Mouse (Mus musculus): Measurements from ENCODE around the gene Ndufaf1.
"Not testable (repeated sequence)": the region's sequence is repeated elsewhere in the genome, so short reads cannot be mapped to it uniquely, and the experiment has no call there.

The Ndufaf1 gene

DNA sequence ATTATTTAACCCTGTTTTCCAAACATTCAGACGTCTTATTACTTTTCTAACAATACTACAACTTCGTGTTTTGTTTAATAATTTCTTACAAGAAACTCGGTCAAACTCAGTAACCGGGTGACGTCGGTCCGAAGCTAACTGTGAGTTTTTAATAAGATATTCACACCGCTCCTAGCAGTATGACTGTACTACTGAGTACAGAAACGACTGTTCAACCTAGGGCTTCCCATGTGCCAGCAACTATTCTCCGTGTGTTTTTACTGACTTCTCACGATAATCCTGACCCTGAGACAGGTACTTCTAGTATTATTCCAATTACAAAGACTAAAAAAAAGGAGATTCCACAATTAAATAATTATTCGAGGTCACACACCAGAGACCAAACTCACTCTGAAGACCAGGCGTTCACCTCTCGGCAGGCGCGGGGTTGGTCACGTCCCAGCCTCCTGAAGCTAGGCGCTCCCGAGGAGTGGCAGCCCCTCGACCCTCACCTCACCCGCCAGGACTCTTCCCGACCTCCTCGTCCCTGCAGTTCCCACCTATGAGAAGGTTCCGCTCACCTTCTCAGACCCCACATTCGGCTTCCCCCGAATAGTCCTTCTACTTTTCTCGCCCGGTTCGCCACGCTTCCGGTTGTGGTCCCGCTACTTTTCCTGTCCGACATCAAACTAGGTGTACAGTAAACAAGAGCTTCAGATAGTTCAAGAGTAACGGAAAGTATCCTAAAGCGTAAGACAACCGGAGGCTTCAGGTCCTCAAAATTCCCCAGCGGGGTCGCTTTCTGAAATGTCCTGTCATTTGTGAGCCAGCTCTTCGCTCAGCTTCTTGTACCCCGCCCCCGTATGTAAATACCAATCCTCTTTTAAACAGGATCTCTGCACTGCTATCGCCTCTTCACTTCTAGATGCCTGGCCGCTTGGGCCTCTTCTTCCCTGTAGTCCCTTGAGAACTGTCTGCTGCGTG lies at the start of gene Ndufaf1:
Gene Ndufaf1 (minus strand): TSS at position 608 of the 963 bp plus-strand sequence.
- peak; percentile 79 to 81 for DNase-seq (ENCODE audit: low spot score in 2 of 2)

DNA sequence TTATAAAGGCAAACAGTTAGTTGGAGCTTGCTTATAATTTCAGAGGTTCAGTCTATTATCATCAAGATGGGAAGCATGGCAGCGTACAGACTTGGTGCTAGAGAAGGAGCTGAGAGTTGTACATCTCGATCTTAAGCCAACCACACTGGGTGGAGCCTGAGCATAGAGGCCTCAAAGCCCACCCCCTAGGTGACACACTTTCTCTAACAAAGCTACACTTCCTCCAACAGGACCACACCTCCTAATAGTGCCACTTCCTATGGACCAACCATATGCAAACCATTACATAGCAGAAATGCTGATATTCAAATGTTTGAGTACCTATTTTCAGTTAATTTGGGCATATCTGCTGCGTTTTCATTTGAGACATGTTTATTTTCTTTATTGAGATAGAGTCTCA lies 47.4 kb upstream of the Ndufaf1 start:
- no peak for DNase-seq (ENCODE audit: low spot score in 2 of 2)

DNA sequence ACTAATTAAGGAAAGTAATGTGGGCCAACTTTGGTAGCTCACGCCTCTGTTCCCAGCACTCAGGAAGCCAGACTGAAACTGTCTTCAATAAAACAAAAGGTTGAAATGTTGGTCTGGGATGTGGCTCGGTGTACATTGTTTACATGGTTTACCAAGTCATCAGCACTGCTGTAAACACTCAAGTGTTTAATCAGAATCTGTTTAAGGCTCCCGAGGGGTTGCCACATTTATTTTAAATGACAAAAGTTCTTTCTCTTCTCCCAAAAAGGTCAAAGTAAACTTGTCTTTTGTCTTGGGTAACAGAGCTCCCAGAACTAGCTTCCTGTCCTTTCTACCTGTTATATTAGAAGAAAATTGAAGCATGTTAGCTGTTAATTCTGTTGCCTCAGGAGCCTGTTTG lies 45.0 kb upstream of the Ndufaf1 start:
- DNase-seq (ENCODE audit: low spot score in 2 of 2) = no peak

DNA sequence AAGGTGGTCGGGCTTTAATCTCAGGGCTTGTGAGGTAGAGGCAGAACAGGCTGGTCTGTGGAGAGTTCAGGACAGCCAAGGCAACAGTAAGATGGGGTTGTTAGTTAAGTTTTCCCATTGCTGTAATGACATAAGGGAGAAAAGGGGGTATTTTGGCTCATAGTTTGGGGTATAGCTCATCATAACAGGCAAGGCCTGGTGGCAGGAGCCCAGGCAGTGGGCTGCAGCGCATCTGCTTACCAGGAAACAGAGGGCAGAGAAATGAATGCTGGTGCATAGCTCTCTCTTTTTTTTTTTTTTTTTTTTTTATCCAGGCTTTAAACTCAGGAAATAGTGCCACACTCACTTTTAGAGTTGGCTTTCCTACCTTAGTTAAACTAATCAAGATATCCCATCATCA lies 40.5 kb upstream of the Ndufaf1 start:
- DNase-seq (ENCODE audit: low spot score in 2 of 2) = no peak

DNA sequence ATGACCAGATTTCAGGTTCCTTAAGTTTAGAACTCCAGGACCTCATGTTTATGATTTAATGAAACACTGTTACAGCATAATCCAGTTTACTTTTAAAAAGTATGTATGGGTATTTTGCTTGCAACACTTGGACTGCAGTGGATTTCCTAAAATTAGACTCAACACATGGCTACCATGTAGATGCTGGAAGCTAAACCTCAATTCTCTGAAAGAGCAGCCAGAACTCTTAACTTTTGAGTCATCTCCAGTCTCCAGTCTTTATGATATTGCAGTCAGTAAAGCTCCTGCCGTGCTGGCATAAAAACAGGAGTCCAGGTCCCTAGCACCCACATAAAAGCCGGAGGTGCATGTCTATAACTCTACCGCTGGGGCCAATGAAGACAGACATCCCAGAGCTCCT lies 37.3 kb upstream of the Ndufaf1 start:
- no peak for DNase-seq (ENCODE audit: low spot score in 2 of 2)

DNA sequence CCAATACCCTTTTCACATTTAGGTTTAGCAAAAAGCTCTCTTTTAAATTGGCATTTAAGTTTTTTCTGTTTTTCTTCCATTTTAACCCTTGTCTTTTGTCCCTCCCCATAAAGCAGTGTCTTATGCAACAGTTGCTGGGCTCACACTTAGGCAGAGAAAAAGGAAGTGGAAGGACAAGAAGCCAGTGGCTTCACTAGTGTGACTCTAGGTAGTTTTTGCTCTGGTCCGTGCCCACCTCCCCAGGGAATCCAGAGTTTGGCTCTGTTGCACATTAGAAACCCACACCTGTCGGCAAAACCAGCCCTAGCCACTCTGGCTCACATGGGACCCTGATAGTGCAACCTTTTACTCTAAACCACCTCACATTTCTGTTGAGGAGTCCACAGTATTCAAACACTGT lies 35.8 kb upstream of the Ndufaf1 start:
- peak in 1 of 2 experiments; percentile 43 for DNase-seq (ENCODE audit: low spot score in 2 of 2)

DNA sequence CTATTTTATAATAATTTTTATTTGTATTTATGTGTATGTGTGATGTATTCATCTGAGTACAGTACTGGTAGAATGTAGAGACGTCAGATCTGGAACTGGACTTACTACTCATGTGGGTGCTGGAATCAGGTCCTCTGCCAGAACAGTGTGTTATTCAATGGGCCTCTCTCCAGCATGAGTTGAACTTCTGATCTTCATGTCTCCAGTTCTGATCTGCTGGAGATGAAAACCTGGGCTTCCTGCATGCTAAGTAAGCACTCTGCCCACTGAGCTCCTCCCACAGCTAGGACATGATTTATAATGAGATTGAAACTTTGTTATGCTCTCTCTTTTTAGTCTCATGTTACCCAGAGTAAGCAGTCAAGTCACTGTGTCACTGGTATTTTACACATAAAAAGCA lies 33.5 kb upstream of the Ndufaf1 start:
- DNase-seq (ENCODE audit: low spot score in 2 of 2) = no peak

DNA sequence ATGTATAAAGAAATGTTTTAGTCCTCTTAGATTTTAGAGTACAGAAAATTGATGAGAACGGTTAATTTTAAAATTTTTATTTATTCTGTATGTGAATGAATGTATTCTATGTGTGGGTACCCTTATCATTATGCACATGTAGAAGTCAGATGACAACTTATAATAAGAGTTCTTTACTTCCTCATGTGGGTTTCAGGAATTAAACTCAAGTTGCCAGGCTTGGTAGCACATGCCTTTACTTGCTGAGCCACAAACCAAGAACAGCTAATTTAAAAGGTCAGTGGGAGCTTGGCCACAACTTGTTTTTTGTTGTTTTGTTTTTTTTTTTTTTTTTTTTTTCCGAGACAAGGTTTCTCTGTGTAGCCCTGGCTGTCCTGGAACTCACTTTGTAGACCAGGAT lies 32.2 kb upstream of the Ndufaf1 start:
- no peak for DNase-seq (ENCODE audit: low spot score in 2 of 2)

DNA sequence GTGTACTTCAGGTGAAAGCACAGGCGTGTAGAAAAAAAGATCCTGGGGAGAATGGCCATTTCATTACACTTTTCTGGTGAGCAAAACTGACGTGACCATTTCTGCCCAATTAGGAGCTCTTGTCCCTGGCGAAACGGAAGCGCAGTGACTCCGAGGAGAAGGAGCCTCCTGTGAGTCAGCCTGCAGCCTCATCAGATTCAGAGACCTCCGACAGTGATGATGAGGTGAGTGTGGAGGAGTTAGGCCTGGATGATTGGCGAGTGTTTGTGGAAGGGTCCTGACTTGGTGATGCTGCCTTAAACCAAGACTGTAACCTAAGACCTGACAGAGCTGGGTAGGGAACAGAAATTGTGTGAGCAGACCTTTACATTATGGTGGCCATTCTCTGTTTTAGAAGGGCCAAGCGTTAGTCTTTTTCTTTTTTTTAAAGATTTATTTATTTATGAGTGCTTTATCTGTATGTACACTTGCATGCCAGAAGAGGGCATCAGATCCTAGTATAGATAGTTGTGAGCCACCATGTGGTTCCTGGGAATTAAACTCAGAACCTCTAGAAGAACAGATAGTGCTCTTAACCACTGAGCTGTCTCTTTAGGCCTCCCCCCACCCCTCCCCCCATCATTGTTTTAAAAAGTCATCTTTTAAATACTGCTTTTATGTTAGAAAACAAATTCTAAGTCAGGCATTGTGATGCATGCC lies 29.5 kb upstream of the Ndufaf1 start:
- no peak for DNase-seq (ENCODE audit: low spot score in 2 of 2)

DNA sequence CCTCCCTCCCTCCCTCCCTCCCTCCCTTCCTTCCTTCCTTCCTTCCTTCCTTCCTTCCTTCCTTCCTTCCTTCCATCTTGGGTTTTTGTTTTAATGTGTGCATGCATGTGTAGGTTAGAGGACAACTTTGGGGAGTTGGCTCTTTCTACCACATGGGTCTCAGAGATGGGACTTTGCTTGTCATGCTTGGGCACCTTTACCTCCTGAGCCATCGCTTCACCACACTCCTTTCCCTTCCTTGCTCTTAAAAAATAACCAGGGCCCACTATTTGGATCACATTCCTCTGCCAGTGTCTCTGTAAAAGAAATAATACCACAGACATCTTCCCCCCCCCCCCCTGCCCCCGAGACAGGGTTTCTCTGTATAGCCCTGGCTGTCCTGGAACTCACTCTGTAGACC lies 21.1 kb upstream of the Ndufaf1 start:
- no peak for DNase-seq (ENCODE audit: low spot score in 2 of 2)

DNA sequence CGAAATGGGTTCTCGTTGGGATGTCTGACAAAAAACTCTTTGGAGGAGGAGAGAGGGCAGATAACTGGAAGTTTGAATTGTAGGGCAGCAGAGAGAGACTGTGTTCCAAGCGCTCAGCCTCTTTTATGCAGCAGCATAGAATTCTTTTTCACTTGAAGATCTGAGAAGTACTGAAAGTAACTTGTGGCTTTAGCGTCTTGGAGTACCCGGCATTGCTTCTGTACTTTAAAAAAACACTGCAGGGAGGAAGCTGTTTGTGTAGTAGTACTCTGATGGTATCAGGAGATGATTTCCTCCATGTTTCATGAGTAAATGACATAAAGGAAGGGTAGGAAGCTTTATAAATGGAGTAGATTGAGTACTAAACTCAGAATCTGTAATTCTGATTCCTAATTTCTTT lies 13.2 kb upstream of the Ndufaf1 start:
- no peak for DNase-seq (ENCODE audit: low spot score in 2 of 2)

DNA sequence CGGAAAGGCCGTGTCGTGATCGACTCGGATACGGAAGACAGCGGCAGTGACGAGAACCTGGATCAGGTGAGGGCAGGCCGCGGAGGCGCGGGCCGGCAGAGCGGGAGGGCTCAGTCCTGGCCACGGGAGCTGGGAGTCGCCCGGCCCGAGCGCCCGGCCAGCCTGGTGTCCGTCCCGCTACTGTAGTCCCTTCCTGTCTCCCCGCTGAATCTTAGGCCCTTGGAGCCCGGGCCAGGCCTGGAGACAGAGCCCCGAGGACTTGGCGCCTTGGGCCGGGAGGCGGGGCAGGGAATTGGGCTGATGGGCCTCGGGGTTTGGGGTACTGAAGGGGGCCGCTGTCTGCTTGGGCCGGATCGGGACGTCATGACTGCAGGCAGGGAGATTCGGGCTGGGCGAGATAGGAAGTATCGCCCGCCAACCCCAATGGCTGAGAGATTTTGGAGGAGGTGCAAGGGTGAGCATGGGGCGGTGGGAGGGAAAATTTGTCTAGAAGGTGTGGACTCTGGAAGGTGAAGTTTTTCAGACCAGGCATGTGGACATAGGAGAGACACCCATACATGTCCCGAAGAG lies 12.7 kb upstream of the Ndufaf1 start:
- DNase-seq (ENCODE audit: low spot score in 2 of 2) = peak in 1 of 2 experiments; percentile 40

DNA sequence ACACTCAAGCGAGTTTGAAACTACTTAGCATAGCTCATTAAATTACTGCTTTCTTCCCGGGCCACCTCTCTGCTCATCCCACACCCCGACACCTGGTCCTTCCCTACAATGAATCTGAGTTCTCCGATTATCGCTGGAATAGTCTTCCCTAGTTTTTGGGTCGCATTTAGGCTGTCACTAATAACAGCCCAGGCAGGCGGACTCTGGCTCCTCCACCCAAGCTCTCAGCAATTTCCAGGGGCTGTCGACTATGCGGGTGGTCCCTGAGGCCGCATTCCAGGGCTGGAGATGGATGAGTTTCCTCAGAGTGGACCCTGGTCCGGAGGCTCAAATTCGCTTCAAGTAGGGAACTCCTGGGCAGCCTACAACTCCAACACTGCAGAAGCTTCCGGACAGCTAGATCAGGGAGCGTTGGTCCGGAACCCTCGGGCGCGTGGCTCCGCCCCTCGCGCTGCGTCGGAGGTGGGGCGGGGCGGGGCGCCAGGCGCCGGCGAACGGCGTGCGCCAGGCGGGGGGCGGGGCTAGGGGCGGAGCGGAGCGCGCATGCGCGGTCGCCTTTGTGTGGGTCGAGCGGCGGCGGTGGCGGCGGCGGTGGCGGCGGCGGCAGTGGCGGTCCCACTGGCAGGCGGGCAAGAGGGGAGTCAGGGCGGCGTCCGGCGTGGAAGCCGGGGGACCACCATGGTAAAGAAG lies 12.0 kb upstream of the Ndufaf1 start, which contains the start of gene Rtf1:
Gene Rtf1 (plus strand): TSS at position 544 of the 690 bp plus-strand sequence.
- DNase-seq (ENCODE audit: low spot score in 2 of 2) = peak; percentile 92 to 95

DNA sequence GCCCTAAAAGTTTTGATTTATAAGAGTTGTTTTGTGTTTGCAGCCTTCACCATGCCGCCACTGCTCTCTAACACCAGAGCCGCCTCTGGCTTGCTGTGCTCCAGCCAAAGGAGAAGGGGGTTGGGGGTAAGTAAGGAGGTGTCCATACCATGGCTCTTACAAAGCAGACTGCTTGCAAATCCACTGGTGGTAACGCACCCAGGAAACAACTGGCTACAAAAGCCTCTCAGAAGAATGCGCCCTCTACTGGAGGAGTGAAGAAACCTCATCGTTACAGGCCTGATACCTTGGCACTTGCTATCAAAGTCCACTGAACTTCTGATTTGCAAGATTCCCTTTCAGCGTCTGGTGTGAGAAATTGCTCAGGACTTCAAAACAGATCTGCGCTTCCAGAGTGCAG lies 6.4 kb upstream of the Ndufaf1 start:
- peak; percentile 18 to 29 for DNase-seq (ENCODE audit: low spot score in 2 of 2)

DNA sequence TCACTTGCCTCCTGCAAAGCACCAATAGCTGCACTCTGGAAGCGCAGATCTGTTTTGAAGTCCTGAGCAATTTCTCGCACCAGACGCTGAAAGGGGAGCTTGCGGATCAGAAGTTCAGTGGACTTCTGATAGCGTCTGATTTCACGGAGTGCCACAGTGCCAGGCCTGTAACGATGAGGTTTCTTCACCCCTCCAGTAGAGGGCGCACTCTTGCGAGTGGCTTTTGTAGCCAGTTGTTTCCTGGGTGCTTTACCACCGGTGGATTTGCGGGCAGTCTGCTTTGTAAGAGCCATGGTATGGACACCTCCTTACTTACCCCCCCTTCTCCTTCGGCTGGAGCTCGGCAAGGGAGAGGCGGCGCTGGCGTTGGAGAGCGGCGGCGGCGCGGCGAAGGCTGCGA lies 3.1 kb upstream of the Ndufaf1 start:
- DNase-seq (ENCODE audit: low spot score in 2 of 2) = not testable (repeated sequence)

DNA sequence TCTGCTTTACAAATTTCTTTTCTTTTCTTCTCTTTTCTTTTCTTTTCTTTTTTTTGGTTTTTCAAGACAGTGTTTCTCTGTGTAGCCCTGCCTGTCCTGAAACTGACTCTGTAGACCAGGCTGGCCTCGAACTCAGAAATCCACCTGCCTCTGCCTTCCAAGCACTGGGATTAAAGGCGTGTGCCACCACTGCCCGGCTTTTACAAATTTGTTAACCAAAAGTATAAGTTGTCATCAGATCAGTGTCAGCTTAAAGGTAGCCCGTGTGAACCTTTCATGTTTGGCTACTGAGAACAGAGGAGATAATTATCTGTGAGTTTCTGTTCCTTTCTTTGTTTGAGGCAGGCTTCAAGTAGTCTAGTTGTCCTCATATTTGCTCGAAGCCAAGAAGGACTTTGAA lies 18.4 kb downstream of the Ndufaf1 start:
- no peak for DNase-seq (ENCODE audit: low spot score in 2 of 2)

DNA sequence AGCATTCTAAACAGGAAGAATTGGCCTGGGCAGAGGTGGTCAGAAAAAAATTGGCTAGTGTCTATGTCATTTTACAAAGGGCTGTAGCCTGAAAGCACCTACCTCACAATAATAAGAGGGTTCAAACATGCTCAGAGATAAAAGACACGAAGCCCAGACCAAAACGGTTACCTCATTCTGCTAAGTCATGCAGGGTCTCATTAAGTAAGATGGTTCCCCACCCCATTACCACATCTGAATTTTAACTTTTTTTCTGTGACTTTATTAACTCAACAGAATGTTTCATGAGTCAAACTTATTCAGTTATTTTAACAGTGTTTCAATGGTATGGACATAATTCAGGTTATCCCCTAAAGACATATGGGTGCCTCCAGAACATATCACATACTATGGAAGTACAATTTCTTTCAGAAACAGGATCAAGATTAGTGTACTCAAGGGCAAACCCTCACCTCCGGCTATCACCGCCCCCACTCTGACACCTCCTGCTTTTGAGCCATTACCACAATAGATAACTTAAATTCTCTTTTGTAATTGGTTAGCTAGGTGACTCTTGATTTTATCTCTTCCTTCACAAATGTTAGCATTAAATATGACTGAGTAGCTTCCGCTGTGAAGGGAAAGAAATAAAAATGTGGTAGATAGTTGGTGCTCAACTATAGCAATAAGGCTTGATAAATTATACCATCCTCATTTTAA lies 21.3 kb downstream of the Ndufaf1 start:
- DNase-seq (ENCODE audit: low spot score in 2 of 2) = no peak

DNA sequence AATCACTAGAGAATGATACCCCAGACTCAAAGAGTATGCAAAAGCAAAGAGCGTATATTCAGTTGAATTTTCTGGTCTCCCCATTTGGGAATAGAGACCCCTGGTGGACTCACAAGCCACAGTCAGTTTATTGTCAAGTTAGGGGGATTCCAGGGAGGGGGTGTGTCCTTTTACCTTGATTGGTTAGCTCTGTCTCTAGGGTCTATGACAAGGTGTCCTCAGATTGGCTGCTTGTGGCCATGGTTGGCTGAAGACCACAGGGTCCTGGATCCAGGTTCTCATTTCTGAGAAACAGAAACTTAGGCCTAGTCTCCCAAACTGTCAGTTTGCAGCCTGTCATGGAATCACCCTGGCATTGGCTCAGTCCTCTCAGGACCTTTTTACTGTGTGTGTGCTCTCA lies 25.8 kb downstream of the Ndufaf1 start:
- peak in 1 of 2 experiments; percentile 36 for DNase-seq (ENCODE audit: low spot score in 2 of 2)

DNA sequence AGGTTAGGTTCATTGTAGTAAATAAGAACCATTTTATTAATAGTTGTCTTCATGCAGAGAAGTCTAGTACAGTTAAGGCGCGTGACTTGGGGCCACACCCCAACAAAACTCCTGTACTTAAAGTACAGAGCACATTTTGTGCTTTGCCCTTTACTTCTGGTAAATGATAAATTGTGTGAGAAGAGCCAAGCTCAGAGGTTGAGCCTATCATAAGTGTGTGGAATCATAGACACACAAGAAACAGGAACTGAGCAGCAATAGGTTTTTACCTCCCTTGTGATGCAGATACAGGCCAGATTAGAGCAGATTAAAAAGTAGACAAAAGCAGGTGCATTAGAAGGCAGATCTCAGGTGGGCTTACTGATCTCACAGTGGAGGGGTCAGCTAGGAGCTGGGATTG lies 41.3 kb downstream of the Ndufaf1 start:
- no peak for DNase-seq (ENCODE audit: low spot score in 2 of 2)

DNA sequence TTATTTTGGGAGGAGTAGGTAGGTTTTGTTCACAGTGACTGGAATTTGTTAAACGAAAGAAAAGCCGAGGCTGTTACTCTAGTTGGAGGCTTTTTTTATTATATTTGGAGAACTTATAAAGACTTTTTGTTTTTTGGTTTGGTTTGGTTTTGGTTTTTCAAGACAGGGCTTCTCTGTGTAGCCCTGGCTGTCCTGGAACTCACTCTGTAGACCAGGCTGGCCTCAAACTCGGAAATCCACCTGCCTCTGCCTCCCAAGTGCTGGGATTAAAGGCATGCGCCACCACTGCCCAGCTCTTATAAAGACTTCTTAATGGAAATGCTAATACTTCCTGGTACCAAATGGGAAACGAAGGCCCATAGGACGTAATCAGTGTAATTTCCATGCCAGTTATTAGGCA lies 43.6 kb downstream of the Ndufaf1 start:
- not testable (repeated sequence) for DNase-seq (ENCODE audit: low spot score in 2 of 2)
